Mouse (Mus musculus) spleen, postnatal 4 days (tissue): ENCODE data around the gene Dicer1.

Source experiments
- DNase-seq, 2 experiments: peaks; one replicate each; pipeline ENCODE4 v3.0.0; 2022; ENCODE audit warnings: low spot score in 2 of 2

Gene Dicer1

DNA sequence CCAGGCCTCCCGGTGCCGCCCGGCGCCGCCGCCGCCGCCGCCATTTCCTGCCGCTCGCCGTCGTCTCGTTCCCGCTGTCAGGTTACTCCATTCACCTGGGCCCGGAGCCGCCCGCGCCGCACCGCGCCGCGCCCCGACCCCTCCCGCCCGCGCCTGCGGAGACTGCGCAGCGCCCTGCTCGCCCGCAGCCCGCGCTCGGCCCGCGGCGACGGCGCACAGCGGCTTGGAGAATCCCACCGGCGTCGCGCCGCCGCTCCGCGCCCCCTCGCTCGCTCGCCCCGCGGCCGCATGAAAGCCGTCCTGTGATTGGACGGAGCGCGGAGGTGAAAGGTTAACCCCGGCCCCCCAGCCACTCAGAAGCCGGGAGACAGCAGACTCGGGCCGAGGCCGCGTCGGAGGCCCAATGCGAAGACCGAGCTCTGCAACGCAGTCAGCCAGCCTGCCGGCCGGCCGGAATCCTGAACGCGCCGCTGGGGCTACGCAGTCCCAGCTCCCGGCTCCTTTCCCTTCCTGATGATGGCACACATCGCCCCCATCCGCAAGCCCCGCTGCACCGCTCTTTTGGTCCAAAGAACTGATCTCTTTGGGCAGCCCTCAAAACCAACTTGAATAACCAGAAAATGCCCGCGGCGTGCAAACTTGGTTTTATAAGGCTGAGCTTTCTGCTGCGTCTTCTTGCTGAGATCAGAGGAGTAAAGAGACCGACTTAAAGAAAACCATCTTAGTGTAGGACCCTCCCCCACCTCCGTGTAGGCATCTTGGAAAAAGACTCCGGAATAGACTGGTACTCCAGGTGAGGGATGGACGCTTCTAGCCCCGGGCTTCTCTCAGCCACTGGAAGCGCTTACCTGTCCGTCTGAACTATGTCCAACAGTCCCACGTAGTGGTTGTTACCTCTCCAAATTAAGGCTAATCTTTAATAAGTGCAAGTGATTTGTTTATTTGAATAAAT, at the start of gene Dicer1:
TSS of gene Dicer1 (minus strand) at position 139 of the 952 bp plus-strand sequence.
- DNase-seq: peak; percentile 96 to 99

DNA sequence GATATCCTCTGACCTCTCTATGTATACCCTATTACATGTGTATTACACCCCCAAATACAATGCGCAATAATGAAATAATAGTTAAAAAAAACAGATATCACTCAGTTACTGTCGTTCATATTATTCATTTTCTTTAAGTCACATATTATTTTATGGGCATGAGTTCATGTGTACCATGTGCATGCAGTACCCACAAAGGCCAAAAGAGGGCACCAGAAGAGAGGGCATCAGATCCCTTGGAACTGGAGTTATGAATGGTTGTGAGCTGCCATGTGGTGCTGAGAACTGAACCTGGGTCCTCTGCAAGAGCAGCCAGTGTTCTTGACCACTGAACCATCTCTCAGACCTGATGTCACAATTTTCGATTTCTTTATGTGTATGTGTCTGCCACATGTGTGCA, 47.6 kb upstream of the Dicer1 start:
- no peak for DNase-seq

DNA sequence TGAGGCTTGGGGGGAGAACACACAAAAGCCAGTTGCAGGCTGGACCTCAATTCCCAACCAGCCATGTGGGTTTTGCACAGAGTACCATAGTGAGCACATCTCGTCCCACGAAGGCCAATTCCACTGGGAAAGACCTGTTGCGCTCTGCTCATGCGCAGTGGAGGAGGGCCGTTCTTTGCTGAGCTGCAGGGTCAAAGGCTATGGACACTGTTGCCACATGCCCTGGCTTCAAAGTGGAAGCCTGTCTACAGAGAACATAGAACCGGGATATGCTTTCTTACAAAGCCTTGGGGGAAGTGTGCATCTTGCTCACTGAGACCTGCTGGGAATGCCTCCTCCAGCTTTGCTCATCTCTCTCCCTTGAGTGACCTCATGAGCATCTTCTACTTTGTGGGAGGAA, 46.2 kb upstream of the Dicer1 start:
- no peak for DNase-seq

DNA sequence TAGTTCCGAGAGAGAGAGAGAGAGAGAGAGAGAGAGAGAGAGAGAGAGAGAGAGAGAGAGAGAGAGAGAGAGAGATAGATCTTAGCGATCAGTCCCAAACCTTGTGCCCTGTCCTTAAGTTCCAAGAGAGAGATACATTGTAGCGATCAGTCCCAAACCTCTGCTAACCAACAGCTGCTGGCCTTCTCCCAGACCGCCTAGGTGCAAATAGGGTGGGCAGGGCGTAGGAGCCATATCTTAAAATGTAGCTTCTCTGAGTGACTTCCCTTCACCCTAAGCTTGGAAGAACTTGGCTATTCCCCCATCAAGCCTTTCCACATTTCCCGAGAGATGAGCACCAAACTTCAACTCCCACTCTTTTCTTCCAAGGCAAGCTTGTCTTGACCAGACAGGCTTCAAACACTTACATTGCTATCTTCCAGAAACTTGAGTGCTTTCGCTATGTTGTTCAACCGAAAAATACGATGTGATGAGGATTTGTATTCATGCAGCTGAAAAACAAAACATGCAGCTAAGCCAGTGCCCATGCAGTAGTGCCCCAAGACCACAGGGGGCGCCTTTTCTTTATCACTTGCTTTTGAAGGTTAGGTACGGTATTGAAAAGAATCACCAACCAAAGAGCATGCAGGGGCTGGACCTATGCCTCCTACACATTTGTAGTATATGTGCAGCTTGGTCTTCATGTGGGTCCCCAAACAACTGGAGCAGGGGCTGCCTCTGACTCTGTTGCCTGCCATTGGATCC, 45.1 kb upstream of the Dicer1 start:
- no peak for DNase-seq

DNA sequence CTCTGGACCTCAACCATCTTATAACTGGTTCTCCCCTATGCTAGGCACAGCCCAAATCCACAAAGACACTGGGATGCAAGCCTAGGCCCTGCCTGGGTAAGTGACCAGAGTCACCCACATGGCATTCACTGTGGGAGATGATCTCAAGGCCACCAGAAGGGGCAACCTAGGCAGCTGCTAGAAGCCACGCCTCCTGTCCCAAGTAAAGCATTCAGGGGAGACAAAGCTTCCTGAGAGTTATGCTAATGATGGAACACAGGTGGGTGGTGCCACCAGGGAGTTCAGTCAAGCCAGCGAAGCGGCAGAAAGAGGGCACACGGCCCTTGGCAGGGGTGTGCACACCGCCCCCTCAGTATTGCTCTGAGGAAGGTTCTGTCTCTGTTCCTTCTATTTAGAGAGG, 43.2 kb upstream of the Dicer1 start:
- no peak for DNase-seq

DNA sequence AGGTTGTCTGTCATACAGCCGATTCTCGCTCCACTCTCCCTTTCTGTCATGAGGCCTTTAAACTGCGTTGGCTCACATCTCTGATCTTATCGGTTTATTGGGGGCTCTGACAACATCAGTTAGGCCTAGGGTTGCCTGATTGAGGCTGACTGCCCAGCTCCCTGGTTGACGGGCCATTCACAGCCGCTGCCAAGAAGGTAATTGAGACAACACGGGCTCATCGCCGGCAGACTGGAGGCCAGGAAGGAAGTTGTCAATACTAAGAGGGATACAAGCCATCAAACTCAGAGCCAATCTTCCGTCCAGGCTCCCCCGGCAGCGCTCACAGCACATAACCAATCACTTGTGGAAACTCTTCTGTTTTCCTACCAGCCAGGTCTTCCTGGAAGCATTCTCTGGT, 41.7 kb upstream of the Dicer1 start:
- DNase-seq: no peak

DNA sequence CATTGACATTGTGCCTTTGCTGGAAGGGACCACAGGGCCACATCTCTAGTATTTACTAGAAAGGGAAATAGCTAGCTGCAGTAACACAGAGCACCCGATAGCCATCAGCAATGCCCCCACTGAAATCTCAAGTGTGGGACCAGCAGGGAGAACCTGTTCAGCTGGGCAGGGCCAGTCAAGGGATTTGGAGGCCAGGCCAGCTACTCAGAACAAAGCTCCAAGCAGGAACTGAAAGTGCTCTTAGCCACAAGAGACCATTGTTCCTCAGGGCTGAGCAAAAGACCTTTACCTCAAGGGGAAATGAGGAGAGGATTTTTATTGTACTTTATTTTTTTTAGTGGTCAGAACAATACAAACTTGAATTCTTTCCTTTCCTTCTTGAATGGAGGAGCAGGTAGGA, 25.9 kb upstream of the Dicer1 start:
- no peak for DNase-seq

DNA sequence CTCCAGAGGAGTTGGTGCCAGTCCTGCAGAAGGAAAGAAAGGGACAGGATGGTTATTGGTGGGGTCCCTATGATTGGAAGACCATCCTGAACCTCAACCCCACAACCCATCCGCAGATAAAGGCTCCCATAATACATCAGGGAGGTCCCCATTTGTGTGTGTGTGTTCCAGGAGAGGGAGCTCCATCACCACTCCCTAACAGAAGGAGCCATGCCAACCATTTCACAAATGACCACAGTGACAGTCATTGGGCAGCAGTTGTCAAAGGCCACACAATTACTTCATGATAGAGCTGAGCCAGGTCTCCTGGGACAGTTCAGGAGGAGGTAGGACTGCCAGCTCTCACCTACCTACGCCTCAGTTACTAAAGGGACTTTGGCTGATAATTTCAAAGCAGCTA, 20.2 kb upstream of the Dicer1 start:
- DNase-seq: no peak

DNA sequence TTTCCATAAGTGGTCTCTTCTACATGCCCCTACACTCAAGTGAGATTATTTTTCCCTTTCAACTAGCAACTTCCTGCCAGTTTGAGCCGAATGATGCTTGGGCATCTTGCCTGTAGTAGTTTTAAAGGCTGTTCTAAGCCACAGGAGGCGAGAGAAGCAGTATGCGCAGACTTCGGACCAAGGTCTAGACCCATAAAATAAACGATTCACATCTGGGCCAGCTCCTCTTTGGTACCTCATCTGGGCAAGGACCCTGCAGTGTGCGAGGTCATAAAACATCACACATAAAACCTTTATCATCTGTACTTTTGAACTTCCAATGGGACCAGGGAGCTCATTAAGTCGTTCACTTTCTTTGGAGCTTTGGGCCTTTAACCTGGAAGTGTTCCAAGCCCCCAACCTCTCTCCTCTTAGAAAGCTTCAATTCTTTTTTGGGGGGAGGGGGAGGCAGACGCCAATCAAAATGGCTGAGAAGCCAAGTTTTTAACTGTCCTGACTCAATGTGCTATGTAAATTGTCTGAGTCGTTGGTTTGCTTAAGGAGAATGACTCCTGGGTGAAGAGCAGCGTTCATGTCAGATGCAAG, 17.5 kb upstream of the Dicer1 start:
- no peak for DNase-seq

DNA sequence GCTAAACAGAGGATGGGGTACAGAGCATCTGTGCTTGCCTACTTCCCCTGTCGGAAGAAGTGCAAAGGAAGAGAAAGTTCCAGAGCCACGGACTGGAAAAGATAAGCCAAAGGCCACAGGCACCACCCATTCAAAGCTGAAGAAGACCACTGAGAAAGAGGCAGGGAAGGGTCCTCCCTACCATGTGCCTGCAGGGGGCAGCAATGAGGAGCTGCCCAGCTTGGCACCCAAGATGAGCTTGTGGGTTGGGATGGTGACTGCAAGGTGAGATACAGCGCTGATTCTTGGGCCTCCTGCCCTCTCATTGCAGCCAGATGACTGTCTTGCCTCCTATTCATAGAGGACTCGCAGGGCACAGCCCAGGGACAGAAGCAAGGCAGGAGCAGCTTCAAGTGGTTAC, 15.4 kb upstream of the Dicer1 start:
- DNase-seq: no peak

DNA sequence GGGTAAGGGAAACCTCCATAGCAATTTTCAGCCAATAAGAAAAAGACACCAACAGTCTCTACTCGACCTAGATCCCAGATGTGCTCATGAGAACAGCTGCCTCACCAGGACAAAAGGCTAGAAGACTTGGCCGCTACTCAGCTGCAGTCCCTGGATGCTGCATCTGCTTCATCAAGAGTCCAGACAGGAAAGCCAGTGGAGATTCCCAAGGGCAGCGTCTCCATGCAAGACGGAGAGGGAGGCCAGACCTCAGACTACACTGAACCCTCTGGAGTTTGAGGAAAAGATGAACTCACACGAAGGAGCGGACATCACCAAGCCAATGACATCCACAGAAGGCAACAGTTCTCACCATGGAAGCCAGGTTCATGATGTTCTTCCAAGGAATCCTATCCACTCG, 14.0 kb upstream of the Dicer1 start:
- no peak for DNase-seq

DNA sequence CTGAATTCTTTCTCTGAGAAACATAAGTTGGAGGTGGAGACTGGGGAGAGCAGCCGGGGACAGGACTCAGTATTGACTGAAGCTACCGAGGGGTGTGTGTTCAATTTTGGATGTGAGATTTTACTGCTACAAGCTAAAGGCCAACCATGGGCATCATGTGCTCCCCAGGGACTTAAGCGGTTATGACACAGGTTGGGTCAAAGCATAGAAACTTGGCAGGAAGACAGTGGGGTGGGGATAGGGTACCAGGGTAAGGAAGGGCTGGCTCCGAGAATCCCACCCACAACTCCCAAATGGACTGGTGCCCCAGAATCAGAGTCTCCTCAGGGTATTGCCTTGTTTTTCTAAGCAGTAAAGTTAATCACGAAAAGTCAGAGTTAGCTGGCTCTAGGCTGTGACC, 13.4 kb upstream of the Dicer1 start:
- DNase-seq: no peak

DNA sequence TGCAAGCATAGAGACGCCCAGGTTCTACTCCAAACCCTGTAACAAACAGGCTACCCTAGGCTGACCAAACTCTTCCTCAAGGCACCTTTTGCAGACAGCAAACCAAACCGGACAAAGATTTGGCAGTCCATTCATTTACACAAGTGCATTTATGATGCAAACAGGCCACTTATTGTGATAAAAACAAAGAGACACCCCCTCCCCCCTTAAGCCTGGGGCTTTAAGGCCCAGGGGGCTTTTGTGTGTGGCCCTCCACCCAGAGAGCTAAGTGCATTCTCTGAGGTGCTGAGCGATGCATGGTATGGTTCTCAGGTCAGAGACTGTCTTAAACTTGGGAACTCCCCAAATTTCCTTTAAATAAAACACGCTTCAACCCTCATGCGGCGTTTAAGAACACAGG, 12.2 kb upstream of the Dicer1 start:
- no peak for DNase-seq

DNA sequence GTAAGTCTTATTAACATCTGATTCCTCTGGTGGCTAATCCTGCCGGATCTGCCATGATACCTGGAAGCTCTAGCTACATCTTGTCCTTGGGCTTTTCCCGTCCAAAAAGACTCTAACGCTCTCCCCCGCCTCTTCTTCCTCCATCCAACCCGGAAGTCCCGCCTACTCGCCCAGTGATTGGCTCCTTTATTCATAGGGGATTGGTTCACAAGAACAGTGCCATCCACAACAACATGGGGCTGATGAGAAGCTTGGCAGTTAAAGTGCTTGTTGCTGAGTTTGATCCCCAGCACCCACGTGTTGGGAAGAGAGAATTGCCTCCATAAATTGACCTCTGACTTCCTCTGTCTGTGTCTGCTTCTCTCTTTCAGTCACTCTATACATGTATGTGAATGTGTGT, 9.7 kb upstream of the Dicer1 start:
- no peak for DNase-seq

DNA sequence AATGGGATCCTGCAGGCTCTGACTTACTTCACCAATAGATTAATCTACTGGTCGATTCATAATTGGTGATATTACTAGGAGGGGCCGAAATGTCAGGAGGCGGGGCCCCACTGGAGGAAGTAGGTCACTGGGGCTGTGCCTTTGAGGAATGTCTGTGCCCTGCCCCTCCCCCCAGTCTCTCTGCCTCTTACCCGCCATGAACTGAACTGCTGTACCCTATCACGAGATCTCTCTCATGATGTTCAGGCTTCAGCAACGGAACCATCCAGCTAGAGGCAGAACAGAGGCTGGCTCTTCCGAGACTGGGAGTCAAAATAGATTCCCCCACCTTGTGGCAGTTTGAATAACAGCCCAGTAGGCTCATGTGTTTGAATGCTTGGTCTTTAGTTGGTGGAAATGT, 6.3 kb upstream of the Dicer1 start:
- DNase-seq: no peak

DNA sequence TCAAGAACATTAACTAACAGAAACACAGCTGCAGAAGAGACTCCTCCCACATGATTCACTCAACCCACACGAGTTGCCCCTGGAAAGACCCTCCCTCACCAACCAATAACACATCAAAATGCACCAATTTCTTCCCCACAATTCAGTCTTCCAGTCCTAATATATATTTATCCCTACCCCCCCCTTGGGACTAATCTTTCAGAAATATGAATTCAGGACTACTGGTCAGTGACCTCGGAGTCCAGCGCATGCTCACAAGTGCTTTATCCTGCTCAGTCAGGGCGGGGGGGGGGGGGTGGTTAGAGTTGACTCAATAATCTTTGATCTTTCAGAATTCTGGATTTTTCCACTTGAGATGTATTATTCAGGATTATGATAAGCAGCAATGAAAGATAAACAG, 1.9 kb upstream of the Dicer1 start:
- no peak for DNase-seq

DNA sequence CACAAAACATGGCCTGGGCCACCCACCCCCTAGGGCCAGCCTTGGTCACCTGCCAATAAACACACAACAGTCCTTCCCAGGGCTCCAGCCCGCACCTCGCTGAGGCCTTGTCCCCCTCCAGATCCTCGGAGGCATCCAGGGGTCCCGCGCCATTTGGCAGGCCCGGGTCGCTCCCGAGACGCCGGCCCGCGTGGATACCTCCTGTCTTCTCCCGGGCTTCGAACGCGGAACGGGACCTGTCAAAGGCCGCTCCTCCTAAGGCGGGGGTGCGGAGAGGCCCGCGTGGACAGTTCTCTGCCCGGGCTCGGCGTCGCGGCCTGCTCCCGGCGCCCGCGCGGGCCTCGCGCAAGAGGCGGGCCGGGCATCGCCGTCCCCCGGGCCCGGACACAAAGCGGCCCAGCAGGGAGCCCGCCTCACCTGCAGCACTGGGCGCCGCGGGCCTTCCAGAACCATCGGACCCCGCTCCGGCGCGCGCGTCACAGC, 380 bp downstream of the Dicer1 start:
- peak in 1 of 2 experiments; percentile 80 for DNase-seq

DNA sequence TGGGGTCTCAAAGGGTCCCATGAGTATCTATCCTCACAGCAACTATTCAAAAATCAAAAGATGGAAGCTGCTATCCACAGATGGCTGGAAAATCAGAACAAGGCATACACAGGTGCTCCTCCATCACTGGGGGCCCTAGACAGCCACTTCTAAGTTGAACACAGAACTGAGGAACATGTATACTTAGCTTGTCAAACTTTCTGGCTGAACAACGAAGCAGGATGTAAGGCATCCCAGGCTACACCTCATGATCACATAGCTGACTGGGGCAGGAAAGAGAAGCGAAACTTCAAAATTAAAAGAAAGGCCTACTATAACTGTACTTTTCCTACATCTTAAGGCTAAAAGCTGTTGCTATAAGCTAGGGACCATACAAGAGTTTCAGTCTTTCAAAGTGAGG, 2.8 kb downstream of the Dicer1 start:
- DNase-seq: no peak

DNA sequence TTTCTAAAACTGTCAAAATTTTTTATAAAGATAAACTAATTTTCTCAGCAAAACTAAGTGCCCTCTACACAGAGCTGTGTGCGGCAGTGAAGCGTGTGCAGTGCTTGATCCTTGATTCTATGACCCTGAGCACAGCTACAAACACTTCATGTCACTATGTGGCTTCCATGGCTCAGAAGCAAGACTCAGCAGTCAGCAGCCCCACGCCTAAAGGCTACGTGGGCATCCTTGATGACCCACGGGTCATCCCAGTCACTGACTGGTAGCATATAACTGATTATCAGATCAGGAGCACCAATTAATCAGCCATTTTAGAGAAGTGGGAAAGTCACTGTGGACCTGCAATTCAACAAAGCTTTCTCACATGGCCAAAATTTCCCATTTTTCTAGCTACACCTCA, 4.5 kb downstream of the Dicer1 start:
- no peak for DNase-seq

DNA sequence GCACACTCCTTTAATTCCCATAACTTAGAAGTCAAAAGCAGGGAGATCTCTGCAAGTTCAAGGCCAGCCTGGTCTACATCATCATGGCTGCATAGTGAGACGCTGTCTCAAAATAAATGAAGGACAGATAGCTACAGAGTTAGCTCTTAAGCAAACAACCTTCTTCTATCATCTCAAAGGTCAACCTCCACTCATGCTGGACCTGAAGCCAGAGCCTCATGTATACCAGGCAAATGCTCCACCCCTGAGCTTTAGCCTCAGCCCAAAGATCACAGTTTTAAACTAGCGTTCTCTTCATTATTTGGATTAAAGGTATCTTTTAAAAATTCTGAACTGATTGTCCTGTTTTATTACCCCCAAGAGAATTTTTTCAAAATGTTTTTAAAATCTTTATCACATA, 5.2 kb downstream of the Dicer1 start:
- no peak for DNase-seq

DNA sequence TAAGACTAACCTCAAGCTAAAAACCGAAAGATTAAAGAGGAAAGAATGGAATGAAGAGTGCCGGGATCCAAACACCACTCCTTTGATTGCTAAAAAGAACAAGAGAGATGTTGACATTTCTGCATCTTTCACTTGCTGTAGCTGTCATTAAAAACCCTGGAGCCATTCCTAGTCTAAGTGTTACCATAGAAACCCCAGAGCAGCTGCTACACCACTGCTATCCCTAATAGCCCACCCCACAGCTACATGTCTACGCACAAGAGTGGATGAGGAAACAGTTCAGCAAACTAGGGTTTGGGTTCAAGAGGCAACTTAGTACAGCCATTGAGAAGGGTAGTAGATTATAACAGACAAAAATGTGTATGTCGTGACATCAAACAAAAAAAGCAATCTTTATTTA, 8.1 kb downstream of the Dicer1 start:
- no peak for DNase-seq

DNA sequence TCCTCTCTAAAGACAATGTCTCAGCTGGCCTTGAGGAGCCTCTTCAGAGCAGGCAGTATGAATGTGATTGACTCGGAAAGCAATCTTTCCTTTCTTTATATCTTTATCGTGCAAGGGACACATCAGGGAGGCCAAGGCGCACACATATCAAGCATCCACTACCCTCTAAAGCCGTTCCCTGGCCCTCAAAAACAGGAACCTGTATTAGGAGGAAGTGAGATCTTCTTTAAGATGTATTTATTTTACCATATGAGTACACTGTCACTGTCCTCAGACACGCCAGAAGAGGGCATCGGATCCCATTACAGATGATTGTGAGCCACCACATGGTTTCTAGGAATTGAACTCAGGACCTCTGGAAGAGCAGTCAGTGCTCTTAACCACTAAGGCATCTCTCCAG, 9.5 kb downstream of the Dicer1 start:
- no peak for DNase-seq
